Mouse (Mus musculus): ENCODE results near the gene Abtb2. TPM values are rescaled to one million over a fixed set of nuclear protein-coding genes. Genes with fewer than 3 reads are reported as not detected.

Gene Abtb2
- polyA plus RNA-seq, 1 experiment, result 16.1 TPM

- peak; percentile 76 for TF ChIP-seq POLR2AphosphoS2 (IDR thresholded peaks at IDR 0.05; ENCODE audit: insufficient read length, low read depth)
- no peak for TF ChIP-seq MAX (IDR thresholded peaks at IDR 0.05; ENCODE audit: low read depth)
- Histone ChIP-seq H3K4me3 (peak overlapping the region; percentile 86), H3K79me2 (ENCODE audit: control insufficient read depth, insufficient read depth) (peaks cover 16% of the 10 kb centered on the region)
Measured at GRCm38 (mm10) chr2:103761993-103762392, 195.9 kb downstream of the Abtb2 start.

GRCm38 (mm10) chr2:103762492-103762891 lies 196.4 kb downstream of the Abtb2 start:
- Histone ChIP-seq H3K79me2 (ENCODE audit: control insufficient read depth, insufficient read depth) (peaks cover 16% of the 10 kb centered on the region), H3K36me3 (ENCODE audit: control insufficient read depth, insufficient read depth) (peaks cover 27% of the 10 kb centered on the region), H3K27me3 (ENCODE audit: control insufficient read depth, insufficient read depth, insufficient read length) (no peaks in the 10 kb centered on the region), H3ac (ENCODE audit: control insufficient read depth, insufficient read length) (no peak overlapping the region), H3K4me2 (ENCODE audit: low read depth) (peak overlapping the region; percentile 69), H3K4me3 (no peak overlapping the region)
- no peak for TF ChIP-seq POLR2A (IDR thresholded peaks at IDR 0.05; ENCODE audit: insufficient read length, low read depth)

More at GRCm38 (mm10) chr2:103761993-103762392, 195.9 kb downstream of the Abtb2 start:
- no peak overlapping the region for H3ac ChIP-seq (ENCODE audit: control insufficient read depth, insufficient read length)
- H3K27me3 ChIP-seq (ENCODE audit: control insufficient read depth, insufficient read depth, insufficient read length), result no peaks in the 10 kb centered on the region
- peaks cover 22% of the 10 kb centered on the region for H3K36me3 ChIP-seq (ENCODE audit: control insufficient read depth, insufficient read depth)
- H3K4me2 ChIP-seq (ENCODE audit: low read depth), result peak overlapping the region; percentile 69

Other genes with a start within 250 kb of the Abtb2 start
- not detected for gene Elf5, start 154.6 kb upstream of the Abtb2 start, polyA plus RNA-seq (2012; fragmentation: generic; extraction: Trizol)
- gene Cat, start 81.2 kb upstream of the Abtb2 start, polyA plus RNA-seq (2012; fragmentation: generic; extraction: Trizol), result 16.3 TPM
- 20.6 TPM for gene Nat10, start 195.0 kb downstream of the Abtb2 start, polyA plus RNA-seq (2012; fragmentation: generic; extraction: Trizol)
- 99.6 TPM for gene Caprin1, start 231.3 kb downstream of the Abtb2 start, polyA plus RNA-seq (2012; fragmentation: generic; extraction: Trizol)